18 mouse cellular contexts compared by ENCODE assay signal in the genomic region with DNA sequence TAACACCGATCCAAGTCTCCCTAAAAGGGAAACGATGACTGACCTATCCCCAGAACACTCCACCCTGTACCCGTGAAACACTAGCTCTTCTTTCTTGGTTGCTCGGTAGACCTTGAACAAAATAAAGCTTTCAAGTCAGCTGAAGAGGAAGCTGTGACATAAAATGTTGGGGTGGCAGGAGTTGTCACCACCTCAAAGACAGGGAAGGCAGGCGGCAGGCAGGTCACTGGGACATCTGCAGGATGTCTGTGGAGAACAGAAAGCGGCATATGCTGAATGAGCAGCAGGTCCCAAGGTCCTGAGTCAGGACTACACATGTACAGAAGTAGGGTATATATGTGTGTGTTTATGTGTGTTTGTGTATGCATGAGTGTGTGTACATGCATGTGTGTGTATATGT.
DNase-seq lines count a peak whose midpoint lies in the region; ATAC-seq and TF ChIP-seq lines count a peak whose summit lies in the region.
"Had no signal": no experiment of that assay in that cellular context is flagged by ENCODE, and none has a peak within 500 bp of the region (broad histone marks: within the 10 kb centered on the region; RNA-seq: fewer than 3 reads in every experiment).

No protein-coding gene starts in this region.

- peak overlapping the region; percentile 53 for H3K27ac ChIP-seq in heart, embryonic 12.5 days (ENCODE audit: poor library complexity, severe bottlenecking)
- no peak overlapping the region for H3K27ac ChIP-seq in neural tube, embryonic 13.5 days (replicated peaks)
- no peak overlapping the region for H3K27ac ChIP-seq in neural tube, embryonic 15.5 days (replicated peaks)
- no peak overlapping the region for H3K27ac ChIP-seq in lung, postnatal 0 days (ENCODE audit: low read length)
- H3K27ac ChIP-seq in midbrain, embryonic 11.5 days (ENCODE audit: low read depth, low read length), result no peak overlapping the region
- H3K27ac ChIP-seq: embryonic facial prominence, embryonic 15.5 days; forebrain, embryonic 15.5 days; gastrocnemius, adult 2 months; intestine, embryonic 15.5 days; liver, embryonic 13.5 days; midbrain, embryonic 15.5 days; neural tube, embryonic 12.5 days had no signal

- no peak overlapping the region for H3K4me2 ChIP-seq in heart, embryonic 12.5 days
- no peak overlapping the region for H3K4me2 ChIP-seq in neural tube, embryonic 13.5 days
- no peak overlapping the region for H3K4me2 ChIP-seq in neural tube, embryonic 15.5 days
- H3K4me2 ChIP-seq in lung, postnatal 0 days (replicated peaks; ENCODE audit: low read depth, low read length), result no peak overlapping the region
- no peak overlapping the region for H3K4me2 ChIP-seq in midbrain, embryonic 11.5 days
- H3K4me2 ChIP-seq: embryonic facial prominence, embryonic 15.5 days; forebrain, embryonic 15.5 days; intestine, embryonic 15.5 days; liver, embryonic 13.5 days; midbrain, embryonic 15.5 days; neural tube, embryonic 12.5 days had no signal

- H3K4me1 ChIP-seq in heart, embryonic 12.5 days (replicated peaks), result peaks cover 77% of the 10 kb centered on the region
- peaks cover 28% of the 10 kb centered on the region for H3K4me1 ChIP-seq in neural tube, embryonic 13.5 days (replicated peaks)
- H3K4me1 ChIP-seq in neural tube, embryonic 15.5 days, result peaks cover 25% of the 10 kb centered on the region
- H3K4me1 ChIP-seq in lung, postnatal 0 days (ENCODE audit: insufficient read depth, low read depth, low read length), result peaks cover 17% of the 10 kb centered on the region; the same call in 1 of the 2 replicates
- H3K4me1 ChIP-seq in midbrain, embryonic 11.5 days (ENCODE audit: control insufficient read depth, insufficient read depth, low read length), result peaks cover 10% of the 10 kb centered on the region
- H3K4me1 ChIP-seq: intestine, embryonic 15.5 days had no signal

- TF ChIP-seq EP300 in lung, postnatal 0 days (IDR thresholded peaks at IDR 0.05), result no peak

- H3K4me3 ChIP-seq in heart, embryonic 12.5 days, result no peak overlapping the region
- no peak overlapping the region for H3K4me3 ChIP-seq in neural tube, embryonic 13.5 days
- H3K4me3 ChIP-seq in neural tube, embryonic 15.5 days (replicated peaks), result no peak overlapping the region
- H3K4me3 ChIP-seq in lung, postnatal 0 days (ENCODE audit: low read depth, low read length), result no peak overlapping the region
- H3K4me3 ChIP-seq in midbrain, embryonic 11.5 days (ENCODE audit: low read depth, low read length), result no peak overlapping the region
- H3K4me3 ChIP-seq: embryonic facial prominence, embryonic 15.5 days; forebrain, embryonic 15.5 days; gastrocnemius, adult 2 months; intestine, embryonic 15.5 days; liver, embryonic 13.5 days; midbrain, embryonic 15.5 days; neural tube, embryonic 12.5 days had no signal

- H3K9me3 ChIP-seq in heart, embryonic 12.5 days (replicated peaks), result no peaks in the 10 kb centered on the region
- H3K9me3 ChIP-seq in neural tube, embryonic 13.5 days, result no peaks in the 10 kb centered on the region
- H3K9me3 ChIP-seq in neural tube, embryonic 15.5 days (replicated peaks), result no peaks in the 10 kb centered on the region
- H3K9me3 ChIP-seq in lung, postnatal 0 days (ENCODE audit: low read length), result no peaks in the 10 kb centered on the region
- H3K9me3 ChIP-seq in midbrain, embryonic 11.5 days (ENCODE audit: control insufficient read depth, low read length), result no peaks in the 10 kb centered on the region
- H3K9me3 ChIP-seq: embryonic facial prominence, embryonic 15.5 days; forebrain, embryonic 15.5 days; intestine, embryonic 15.5 days; liver, embryonic 13.5 days; midbrain, embryonic 15.5 days; neural tube, embryonic 12.5 days had no signal

- peak overlapping the region; percentile 25 for H3K9ac ChIP-seq in heart, embryonic 12.5 days
- no peak overlapping the region for H3K9ac ChIP-seq in neural tube, embryonic 13.5 days
- no peak overlapping the region for H3K9ac ChIP-seq in neural tube, embryonic 15.5 days (replicated peaks)
- no peak overlapping the region for H3K9ac ChIP-seq in lung, postnatal 0 days (replicated peaks; ENCODE audit: low read depth)
- no peak overlapping the region for H3K9ac ChIP-seq in midbrain, embryonic 11.5 days (ENCODE audit: low read length)
- H3K9ac ChIP-seq: embryonic facial prominence, embryonic 15.5 days; forebrain, embryonic 15.5 days; intestine, embryonic 15.5 days; liver, embryonic 13.5 days; midbrain, embryonic 15.5 days; neural tube, embryonic 12.5 days had no signal

- no peaks in the 10 kb centered on the region for H3K27me3 ChIP-seq in heart, embryonic 12.5 days (replicated peaks)
- H3K27me3 ChIP-seq in neural tube, embryonic 13.5 days, result no peaks in the 10 kb centered on the region
- no peaks in the 10 kb centered on the region for H3K27me3 ChIP-seq in neural tube, embryonic 15.5 days (replicated peaks)
- H3K27me3 ChIP-seq in lung, postnatal 0 days (replicated peaks; ENCODE audit: insufficient read depth, low read length), result no peaks in the 10 kb centered on the region
- H3K27me3 ChIP-seq in midbrain, embryonic 11.5 days (ENCODE audit: control insufficient read depth, insufficient read depth, low read length), result no peaks in the 10 kb centered on the region
- H3K27me3 ChIP-seq: embryonic facial prominence, embryonic 15.5 days; forebrain, embryonic 15.5 days; intestine, embryonic 15.5 days; liver, embryonic 13.5 days; midbrain, embryonic 15.5 days; neural tube, embryonic 12.5 days had no signal

- no peaks in the 10 kb centered on the region for H3K36me3 ChIP-seq in heart, embryonic 12.5 days
- H3K36me3 ChIP-seq in neural tube, embryonic 13.5 days, result no peaks in the 10 kb centered on the region
- H3K36me3 ChIP-seq in neural tube, embryonic 15.5 days, result no peaks in the 10 kb centered on the region
- H3K36me3 ChIP-seq in lung, postnatal 0 days (ENCODE audit: insufficient read depth, low read length), result no peaks in the 10 kb centered on the region
- no peaks in the 10 kb centered on the region for H3K36me3 ChIP-seq in midbrain, embryonic 11.5 days (ENCODE audit: control insufficient read depth, insufficient read depth, low read length)
- H3K36me3 ChIP-seq: embryonic facial prominence, embryonic 15.5 days; forebrain, embryonic 15.5 days; intestine, embryonic 15.5 days; liver, embryonic 13.5 days; midbrain, embryonic 15.5 days; neural tube, embryonic 12.5 days had no signal

- no peak for TF ChIP-seq CTCF in lung, postnatal 0 days (IDR thresholded peaks at IDR 0.05)

- whole genome bisulfite sequencing in heart, embryonic 12.5 days, result 50% methylated on average over 6 of the region's 6 CpGs
- WGBS in neural tube, embryonic 13.5 days, result 74% methylated on average over 6 of the region's 6 CpGs
- WGBS in neural tube, embryonic 15.5 days, result 68% methylated on average over 6 of the region's 6 CpGs
- WGBS in lung, postnatal 0 days, result 62% methylated on average over 6 of the region's 6 CpGs
- WGBS in midbrain, embryonic 11.5 days, result 77% methylated on average over 6 of the region's 6 CpGs

- ATAC-seq in heart, embryonic 12.5 days (ENCODE audit: insufficient number of reproducible peaks, low FRiP score), result no peak
- ATAC-seq in neural tube, embryonic 13.5 days (ENCODE audit: low read depth), result peak; percentile 46; the same call in 1 of the 2 replicates
- no peak for ATAC-seq in neural tube, embryonic 15.5 days (ENCODE audit: low FRiP score)
- no peak for ATAC-seq in lung, postnatal 0 days
- ATAC-seq in midbrain, embryonic 11.5 days (ENCODE audit: low FRiP score), result no peak
- ATAC-seq: forebrain, embryonic 15.5 days; intestine, embryonic 15.5 days; midbrain, embryonic 15.5 days had no signal

- DNase-seq in heart, adult 8-10 months (ENCODE audit: low spot score), result no peak
- peak; percentile 47 to 72 for DNase-seq in thymus, adult 18-20 months
- DNase-seq in frontal cortex, postnatal 25 days (ENCODE audit: low spot score in 2 of 2), result no peak
- no peak for DNase-seq in lung, postnatal 0 days (ENCODE audit: low spot score)
- no peak for DNase-seq in midbrain, embryonic 11.5 days (ENCODE audit: low spot score, missing footprints)
- DNase-seq: cerebellum, adult 11 months; gastrocnemius, adult 2 months; kidney, postnatal 14 days; liver, embryonic 13.5 days; retina, postnatal 1 day had no signal

Comparison
In these comparisons a context has a peak if more than half of its experiments do, and no peak if none do; other contexts are left out.
1. DNase-seq: peak in thymus, adult 18-20 months (2 of 2); none in heart, adult 8-10 months (single experiment), frontal cortex, postnatal 25 days (0 of 2), lung, postnatal 0 days (single experiment) and midbrain, embryonic 11.5 days (single experiment).